Mouse (Mus musculus): ENCODE results near the gene Aprt. TPM values are rescaled to one million over a fixed set of nuclear protein-coding genes. Genes with fewer than 3 reads are reported as not detected.

The Aprt gene
- polyA plus RNA-seq, 1 experiment = 236 TPM

DNA sequence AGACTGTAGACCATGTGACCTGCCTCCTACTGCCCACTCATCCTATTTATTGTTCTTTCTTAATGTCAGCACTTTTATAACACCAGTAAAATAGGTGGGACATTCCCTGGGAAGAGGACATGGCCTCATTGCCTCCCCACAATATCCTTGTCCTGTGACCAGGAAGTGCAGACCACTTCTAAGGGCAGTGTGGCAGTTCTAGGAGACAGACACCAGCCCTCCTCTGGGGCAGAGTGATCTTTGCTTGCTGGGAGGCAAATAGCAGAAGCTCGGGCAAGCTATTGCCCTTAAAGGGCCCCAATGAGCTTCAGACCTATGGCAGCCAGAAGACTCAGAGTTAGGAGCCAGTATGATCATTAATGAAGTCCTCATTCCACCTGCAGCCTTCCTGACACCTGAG, 27.9 kb upstream of the Aprt start:
- no peak for TF ChIP-seq GATA1 (IDR thresholded peaks at IDR 0.05; ENCODE audit: low read length)

DNA sequence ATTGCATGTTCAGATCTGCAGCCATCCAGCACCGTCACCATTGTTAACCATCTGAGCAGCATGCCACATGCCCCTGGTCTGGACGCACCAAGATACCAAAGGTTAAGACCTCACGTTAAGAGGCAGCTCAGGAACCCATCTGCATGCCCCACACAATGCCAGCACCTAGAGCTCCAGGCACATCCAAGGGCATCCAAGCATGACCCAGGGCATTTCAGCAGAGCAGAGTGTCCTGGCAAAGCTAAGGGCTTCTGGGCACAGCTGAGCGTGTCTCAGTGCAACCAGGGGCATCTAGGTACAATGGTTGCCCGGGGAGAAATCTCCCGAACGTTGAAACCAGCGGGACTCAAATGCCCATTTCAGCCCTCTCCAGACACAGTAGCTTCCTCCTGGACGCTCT, 24.0 kb upstream of the Aprt start:
- no peak for TF ChIP-seq GATA1 (IDR thresholded peaks at IDR 0.05; ENCODE audit: low read length)

DNA sequence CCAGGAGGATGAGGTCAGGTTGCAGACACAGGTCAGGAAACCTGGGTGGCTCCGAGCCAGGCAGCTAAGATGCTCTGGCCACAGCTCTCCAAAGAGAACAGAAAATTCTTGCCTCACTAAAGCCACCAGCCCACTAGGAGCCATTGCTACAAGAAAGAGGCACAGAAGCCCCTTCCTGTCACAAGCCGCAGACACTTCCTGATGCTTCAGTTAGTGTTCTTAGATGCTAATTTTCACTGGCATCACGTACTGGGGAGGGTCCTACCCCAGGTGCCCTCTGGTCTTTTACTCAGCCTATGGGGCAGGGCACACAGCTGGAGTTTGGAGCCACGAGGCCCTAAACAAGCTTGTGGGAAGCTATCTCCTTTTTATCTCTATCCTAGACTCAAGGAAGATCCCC, 19.3 kb upstream of the Aprt start:
- TF ChIP-seq GATA1 (IDR thresholded peaks at IDR 0.05; ENCODE audit: low read length) = no peak

DNA sequence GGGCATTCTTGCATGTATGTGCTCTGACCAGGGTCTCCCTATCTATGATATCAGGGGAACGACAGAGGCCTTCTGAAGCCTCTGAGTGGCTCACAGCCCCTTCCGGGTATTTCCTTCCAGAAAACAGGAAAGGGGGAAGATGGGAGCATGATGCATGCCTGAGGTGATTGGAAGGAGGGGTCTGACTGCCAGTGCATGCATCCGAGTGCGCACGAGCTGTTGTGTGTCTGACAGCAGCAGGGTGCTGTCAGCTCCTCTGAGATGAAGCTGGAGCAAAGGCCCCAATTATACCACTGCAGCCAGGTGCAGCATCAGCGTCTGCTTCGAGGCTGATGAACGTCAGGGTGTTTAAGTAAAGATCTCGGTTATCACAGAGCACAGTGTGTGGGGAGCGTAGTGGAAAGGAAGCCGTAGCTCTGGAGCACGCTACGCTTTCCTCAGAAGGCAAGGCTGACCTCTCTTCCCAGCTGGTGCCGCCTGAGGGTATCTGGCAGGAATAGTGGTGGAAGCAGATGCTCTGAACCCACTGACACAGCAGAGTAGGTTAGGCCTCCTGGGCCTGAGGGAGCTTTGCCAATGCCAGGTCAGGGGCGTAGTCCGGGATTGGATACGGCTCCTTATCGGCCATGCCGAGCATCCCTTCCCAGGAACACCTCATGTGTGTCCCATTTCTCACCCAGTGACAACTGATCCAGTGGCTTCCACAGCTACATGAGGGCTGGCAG, 17.2 kb upstream of the Aprt start:
- no peak for TF ChIP-seq GATA1 (IDR thresholded peaks at IDR 0.05; ENCODE audit: low read length)

DNA sequence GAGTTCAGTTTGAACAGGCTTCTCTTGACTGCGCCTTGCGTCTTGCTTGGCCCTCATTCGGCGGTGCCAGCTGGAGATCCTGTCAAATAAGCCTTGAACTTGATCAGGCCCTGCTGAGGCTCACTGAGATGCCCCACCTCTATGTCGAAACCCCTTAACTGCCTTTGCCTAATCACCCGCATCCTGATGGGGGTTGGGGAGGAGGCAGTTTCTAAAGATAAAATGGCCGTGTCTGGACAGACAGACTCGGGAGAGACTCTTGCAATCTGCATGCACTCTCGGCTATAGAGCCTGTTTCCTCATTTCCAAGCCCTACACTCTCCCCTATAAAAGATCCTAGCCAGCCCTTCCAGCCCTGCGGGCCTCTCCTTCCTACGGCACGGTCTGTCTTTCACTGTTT, 16.5 kb upstream of the Aprt start:
- TF ChIP-seq GATA1 (IDR thresholded peaks at IDR 0.05; ENCODE audit: low read length) = no peak

DNA sequence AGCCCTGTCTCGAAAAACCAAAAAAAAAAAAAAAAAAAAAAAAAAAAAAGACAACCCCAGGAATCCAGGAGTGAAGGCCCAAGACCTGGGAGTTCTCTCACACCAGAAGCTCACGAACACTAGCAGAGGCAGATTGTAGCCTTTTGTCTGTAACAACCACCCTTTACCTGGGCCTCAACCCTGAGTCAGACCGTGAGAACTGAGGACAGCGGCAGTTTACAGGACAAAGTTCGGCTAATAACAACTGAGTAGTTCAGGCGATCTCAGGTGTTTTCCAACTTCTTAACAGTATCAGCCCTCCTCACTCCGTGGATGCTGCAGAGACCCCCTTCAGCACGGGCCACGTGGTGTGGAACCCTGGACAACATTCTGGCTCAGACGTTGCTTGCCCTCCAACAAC, 10.0 kb upstream of the Aprt start:
- no peak for TF ChIP-seq GATA1 (IDR thresholded peaks at IDR 0.05; ENCODE audit: low read length)

DNA sequence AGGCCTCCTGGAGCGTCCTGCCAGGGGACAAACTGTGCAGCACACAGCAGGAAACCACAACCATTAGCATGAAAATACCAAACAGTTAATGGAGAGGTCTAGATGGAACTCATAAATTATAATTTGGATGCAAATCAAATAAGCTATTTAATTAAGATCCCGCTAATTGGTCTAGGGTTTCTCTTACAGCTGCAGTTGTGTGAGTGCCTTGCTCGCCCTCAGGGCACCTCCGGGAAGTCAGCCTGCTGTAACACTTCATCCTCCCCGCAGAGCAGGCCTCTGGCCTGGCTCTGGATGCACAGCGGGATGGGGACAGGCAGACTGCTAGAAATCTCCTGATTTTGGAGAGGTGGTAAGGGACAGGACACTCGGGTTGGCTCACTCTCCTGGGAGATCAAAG, 9.5 kb upstream of the Aprt start:
- TF ChIP-seq GATA1 (IDR thresholded peaks at IDR 0.05; ENCODE audit: low read length) = no peak

DNA sequence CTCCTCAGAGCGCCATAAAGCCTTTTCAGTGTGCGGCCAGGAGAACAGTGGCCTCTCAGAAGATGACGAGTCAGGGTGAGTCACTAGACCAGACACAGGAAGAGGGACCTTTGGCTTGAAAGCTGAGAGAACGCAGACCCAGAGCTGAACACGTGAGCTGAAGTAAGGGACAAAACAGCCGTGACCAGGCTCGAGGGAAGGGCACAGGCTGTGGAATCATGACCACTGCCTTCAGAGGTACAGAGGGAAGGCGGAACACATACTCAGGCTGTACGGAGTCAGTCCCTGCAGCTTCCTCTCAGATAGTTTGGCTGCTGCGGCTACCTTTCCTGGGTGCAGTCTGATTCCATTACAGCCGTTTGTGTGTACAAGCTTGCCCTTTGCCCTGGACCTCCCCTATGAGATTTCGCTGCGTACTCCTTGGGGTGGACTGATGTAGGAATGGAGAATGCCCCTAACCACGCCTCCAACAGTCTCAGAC, 8.7 kb upstream of the Aprt start:
- TF ChIP-seq GATA1 (IDR thresholded peaks at IDR 0.05; ENCODE audit: low read length) = no peak

DNA sequence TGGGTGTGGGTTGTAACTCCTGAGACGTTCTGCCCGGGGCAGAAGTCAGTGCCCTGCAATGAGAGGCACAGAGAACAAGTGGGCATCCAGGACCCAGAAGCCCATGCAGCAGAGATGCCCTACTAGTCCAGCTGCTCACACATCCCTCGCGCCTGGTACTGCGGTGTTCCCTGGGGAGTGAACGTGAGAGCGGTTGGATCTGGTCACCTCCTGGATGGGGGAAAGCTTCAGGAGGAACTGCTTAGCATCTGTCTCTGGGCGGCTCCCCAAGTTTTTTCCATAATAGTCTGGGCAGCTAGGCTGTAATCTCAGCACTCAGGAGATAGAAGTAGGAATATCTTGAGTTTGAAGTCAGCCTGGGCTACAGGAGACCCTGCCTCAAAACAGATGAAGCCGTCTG, 8.3 kb upstream of the Aprt start:
- TF ChIP-seq GATA1 (IDR thresholded peaks at IDR 0.05; ENCODE audit: low read length) = no peak

DNA sequence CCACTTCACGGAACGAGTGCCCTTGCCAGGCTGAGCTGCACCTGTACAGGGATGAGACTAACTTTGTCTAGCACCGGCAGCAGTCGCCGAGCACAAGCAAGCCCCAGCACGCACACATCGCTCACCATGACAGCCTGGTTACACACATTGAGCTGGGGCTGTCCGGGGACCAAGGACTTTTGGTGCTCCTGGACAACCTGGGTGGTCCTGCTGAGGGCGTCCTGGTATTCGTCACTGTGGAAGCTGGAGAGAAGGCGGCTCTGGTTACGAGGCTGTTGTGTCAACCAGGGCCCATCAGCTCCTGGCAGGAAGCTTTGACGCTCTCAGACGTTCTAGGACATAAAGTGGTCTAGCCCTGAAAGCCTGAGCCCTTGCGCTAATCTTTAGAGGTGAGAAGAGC, 4.2 kb upstream of the Aprt start:
- no peak for TF ChIP-seq GATA1 (IDR thresholded peaks at IDR 0.05; ENCODE audit: low read length)

DNA sequence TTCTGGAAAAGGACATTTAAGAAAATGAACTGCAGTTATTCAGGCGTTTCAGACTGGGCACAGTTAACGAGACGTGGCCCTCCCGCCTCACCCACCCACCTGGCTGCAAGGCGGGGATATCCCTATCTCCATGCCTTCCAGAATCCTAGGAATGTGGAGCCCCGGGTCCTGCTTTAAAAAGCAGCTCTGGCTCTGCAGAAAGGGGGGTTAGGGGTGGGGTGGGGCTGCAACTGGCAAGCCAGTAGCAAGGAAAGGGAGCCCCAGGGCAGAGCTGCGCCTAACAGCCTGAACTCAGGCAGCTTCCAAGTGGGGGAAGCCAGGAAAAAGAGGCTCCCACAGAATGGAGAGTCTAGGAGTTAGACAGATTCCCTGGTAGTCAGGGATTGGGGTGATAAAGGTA, 2.5 kb upstream of the Aprt start:
- no peak for TF ChIP-seq GATA1 (IDR thresholded peaks at IDR 0.05; ENCODE audit: low read length)

DNA sequence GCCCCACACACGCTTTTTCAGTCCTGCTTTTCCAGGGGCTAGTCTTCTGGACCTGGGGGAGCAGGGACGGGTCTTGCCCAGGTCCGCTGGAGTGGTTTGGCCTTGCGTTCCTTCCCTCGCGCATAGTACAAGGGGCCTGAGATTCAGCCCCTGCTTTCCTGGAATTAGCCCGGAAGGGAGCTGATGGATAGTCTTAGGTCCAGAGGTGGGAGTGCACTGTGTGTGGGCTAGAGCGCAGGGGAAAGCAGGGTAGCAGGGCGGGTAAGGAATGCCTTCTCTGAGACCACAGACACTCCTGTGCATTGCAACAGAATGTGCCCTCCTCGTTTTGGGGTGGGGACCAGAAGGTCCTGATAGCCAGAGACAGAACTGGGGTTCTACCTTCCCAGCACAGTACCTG, 407 bp upstream of the Aprt start:
- no peak for TF ChIP-seq GATA1 (IDR thresholded peaks at IDR 0.05; ENCODE audit: low read length)

DNA sequence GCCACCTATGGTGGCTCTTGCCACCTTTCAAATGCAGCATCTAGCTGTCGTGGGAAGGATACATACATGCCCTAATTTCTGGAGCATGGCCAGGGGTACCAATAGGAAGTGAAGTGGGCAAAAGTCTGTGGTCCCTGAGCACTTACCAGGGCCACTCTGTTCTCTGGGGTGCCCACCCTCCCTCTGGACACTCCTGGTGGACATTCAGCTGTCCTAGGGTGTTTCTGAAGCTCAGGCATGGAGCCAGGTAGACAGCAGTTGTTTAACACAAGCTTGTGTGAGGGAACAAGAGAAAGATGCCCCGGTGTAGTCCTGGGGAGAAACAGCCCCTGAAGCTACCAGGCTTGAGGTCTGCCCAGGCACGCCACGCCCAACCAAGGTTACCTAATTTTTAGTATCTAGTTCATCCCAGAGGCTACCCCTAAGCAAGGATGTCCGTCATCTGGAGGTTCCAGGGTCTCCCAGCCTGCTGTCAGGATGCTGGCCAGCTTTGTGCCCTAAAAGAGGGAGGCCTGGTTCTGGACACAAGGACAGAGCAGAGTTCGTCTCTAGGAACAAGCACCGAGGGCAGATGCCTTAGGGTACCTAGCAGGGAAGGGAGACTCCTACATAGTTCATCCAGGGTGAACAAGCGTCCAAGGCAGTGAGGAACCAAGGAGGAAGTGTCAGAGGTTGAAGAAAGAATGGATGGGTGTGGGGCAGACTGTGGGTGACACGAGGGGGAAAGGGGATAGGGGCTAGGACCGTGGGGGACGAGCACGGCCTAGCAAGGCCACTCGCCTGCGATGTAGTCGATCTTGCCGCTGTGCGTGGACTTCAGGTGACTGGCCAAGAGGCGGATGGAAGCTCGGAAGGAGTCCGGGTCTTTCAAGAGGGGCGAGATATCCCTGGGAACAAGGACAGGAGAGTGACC, 718 bp downstream of the Aprt start:
- no peak for TF ChIP-seq GATA1 (IDR thresholded peaks at IDR 0.05; ENCODE audit: low read length)

DNA sequence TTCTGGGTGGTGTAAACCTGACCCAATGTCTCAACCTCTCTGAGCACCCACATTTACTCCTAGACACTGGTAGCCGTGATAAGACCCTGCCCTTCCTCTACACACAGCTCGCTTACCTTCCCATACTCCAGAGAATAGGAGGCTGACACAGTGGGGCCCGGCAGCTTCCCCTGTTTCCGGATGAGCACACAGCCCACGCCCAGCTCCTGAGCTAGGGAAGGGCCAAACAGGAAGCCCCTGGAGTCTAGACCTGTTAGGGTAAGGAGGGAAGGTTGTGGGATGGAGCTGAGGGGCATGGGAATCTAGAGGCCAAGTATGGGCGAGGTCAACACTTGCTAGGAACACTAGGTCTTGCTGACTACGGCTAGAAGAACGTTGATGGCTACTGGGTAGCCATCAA, 1.4 kb downstream of the Aprt start:
- no peak for TF ChIP-seq GATA1 (IDR thresholded peaks at IDR 0.05; ENCODE audit: low read length)

DNA sequence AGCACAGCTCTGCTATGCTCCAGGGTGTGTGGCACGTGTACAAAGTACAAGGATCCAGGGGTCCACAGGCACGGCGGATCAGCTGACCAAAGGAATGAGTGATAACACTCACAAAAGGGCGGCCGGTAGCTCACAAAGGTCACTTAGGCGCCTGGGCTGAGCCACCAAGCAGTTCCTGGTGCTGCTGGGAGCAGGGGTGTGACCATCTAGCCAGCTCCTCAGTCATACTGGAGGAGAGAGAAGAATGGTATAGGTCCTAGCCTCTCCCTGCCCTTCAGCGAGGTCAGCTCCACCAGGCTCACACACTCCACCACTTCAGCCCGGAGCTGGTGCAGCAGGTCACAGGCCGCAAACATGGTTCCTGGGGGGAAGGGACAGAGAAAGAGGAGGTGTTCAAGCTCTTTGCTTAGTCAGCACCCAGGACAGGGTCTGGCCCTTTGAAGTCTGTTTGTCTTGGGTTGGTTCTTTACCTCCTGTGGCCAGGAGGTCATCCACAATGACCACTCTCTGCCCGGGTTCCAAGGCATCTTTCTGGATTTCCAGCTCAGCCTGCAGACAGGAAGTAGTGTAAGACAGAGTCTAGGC, 1.9 kb downstream of the Aprt start:
- TF ChIP-seq GATA1 (IDR thresholded peaks at IDR 0.05; ENCODE audit: low read length) = no peak

DNA sequence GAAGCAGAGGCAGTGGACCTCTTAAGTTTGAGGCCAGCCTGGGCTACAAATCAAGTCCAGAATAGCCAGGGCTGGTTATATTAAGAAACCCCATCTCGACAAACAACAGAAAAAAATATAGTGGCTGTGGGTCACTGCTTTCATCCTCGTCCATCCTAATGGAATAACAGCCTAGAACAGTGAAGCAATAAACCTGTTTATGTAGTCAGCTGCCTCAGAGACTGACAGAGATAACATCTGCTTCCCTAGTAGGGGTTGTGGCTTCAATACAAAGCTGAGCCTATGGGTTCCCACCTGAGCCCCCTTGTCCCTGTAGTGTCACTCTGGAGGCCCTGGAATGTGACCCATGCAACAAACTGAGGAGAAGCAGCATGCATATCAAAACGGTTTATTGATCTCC, 2.4 kb downstream of the Aprt start:
- no peak for TF ChIP-seq GATA1 (IDR thresholded peaks at IDR 0.05; ENCODE audit: low read length)
